Mouse (Mus musculus) heart, adult 2 months (tissue): Measurements from ENCODE around the gene Cyp4a14.

Experiments used
- CTCF ChIP-seq: fragments of 200-600 bp; IDR thresholded peaks from 2 replicates; pipeline ENCODE4 v1.8.1; 2022; ENCODE audit warnings: antibody characterized with exemption, mild to moderate bottlenecking, moderate library complexity
- EP300 ChIP-seq: fragments of 200-500 bp; IDR thresholded peaks from 2 replicates; pipeline ENCODE4 v1.6.1; 2011; ENCODE audit warnings: low read depth, low read length, control low read depth; ENCODE audit not compliant: insufficient read depth
- POLR2A ChIP-seq: fragments of 200-500 bp; IDR thresholded peaks from 2 replicates; pipeline ENCODE4 v1.6.1; 2011; ENCODE audit warnings: mild to moderate bottlenecking, low read depth, low read length, control low read depth; ENCODE audit not compliant: insufficient read depth

GRCm38 (mm10) chr4:115519444-115519843, 23.5 kb upstream of the Cyp4a14 start:
- TF ChIP-seq CTCF, result no peak
- no peak for TF ChIP-seq EP300
- TF ChIP-seq POLR2A, result no peak
